Mouse (Mus musculus): ENCODE measurements at regions not wholly inside any gene's neighbourhood (a gene's known extent, or its start where the extent isn't known, plus 50 kb on each side); places are given as distances from the start of the nearest gene placed in this dataset.

DNA sequence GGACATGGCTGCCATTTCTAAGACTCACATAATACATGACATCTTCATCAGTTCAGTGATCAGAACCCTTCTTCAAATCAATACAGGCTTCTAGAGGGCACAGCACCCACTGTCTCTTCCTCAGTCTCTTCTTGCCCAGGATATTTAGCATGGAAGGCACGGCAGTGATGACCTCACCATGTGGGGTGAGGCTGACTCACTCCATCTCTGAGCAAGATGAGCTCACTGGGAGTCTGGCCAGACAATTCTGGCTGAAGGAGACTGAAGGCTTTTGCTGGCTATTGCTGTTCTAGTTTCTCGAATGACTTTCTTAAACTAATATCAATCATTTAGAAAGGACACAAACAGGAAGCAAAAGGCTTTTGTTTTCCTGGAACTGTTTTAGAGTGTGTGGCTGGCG lies 122.9 kb upstream of the 1700012A03Rik start:
- TF ChIP-seq CTCF (IDR thresholded peaks at IDR 0.05; ENCODE audit: borderline replicate concordance, insufficient read depth, low read length) (no peak), POLR2A (IDR thresholded peaks at IDR 0.05; ENCODE audit: low read depth, low read length) (no peak)
